In the genomic region with DNA sequence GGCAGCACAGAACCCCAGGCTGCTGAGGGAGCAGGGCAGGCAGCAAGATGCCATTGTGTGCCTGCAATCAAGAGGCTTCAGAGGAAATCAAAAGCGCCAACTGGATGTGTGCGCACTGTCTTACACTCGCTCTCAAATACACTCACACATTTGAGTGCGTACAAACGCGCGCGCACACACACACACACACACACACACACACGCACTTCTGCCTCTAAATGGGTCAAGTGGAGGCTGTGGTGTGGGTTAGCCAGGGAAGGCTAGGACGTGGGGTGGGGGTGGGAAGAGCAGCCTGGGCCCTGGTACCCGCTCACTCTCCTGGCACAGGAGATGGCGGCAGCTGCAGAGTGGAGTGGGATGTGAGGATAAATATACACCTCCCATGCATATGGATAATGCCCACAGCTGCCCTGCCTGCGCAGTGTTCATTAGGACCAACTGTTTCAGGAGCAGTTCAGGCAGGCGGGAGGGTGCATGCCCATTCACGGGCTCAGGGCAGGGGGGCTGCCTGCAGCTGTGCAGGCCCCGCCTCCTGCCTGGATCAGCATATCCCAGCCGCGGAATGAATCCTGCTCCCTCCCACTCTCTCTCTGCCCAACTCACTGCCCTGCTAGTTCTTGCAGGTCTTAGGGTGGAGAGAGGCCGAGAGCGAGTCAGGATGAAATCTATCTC, we compare ENCODE assay signal across 8 mouse cellular contexts. TPM values are rescaled to one million over a fixed set of nuclear protein-coding genes. Genes with fewer than 3 reads are reported as not detected.
DNase-seq lines count a peak whose midpoint lies in the region; ATAC-seq and TF ChIP-seq lines count a peak whose summit lies in the region.

No protein-coding gene starts in this region.

- dilution Hi-C loops in CH12.LX (cut with MboI; ENCODE audit: extremely low pct_ligation_motif_present, extremely low pct_unique_long_range_greater_than_20kb, low sequenced_read_pairs) = no loop called here

- H3K4me1 ChIP-seq in CH12.LX (ENCODE audit: control insufficient read depth in 1 of 2, insufficient read depth in 2 of 2) = peaks cover 35 to 97% of the 10 kb centered on the region in 2 experiments
- H3K4me1 ChIP-seq in forebrain, embryonic 10.5 days = peaks cover 84% of the 10 kb centered on the region
- peaks cover 91% of the 10 kb centered on the region for H3K4me1 ChIP-seq in hindbrain, embryonic 10.5 days (replicated peaks)
- H3K4me1 ChIP-seq in stomach, embryonic 15.5 days = peaks cover 39% of the 10 kb centered on the region

- no peaks in the 10 kb centered on the region for H3K79me2 ChIP-seq in CH12.LX (replicated peaks; ENCODE audit: control insufficient read depth, extremely low read depth, insufficient read depth, poor library complexity, severe bottlenecking)

- peak overlapping the region in 2 of 3 experiments; percentile 26 to 46 for H3K4me3 ChIP-seq in CH12.LX (replicated peaks in 1 of 3; ENCODE audit: low read depth in 2 of 3, low read length in 2 of 3, poor library complexity in 1 of 3)
- H3K4me3 ChIP-seq in forebrain, embryonic 10.5 days = peak overlapping the region; percentile 47
- peak overlapping the region; percentile 47 for H3K4me3 ChIP-seq in hindbrain, embryonic 10.5 days
- peak overlapping the region; percentile 15 for H3K4me3 ChIP-seq in stomach, embryonic 15.5 days (replicated peaks)

- no peak for TF ChIP-seq EP300 in CH12.LX (IDR thresholded peaks at IDR 0.05; ENCODE audit: low read length)

- ATAC-seq in stomach, embryonic 15.5 days (ENCODE audit: insufficient read depth, low FRiP score, low read depth) = peak; percentile 79

- no peaks in the 10 kb centered on the region for H3K36me3 ChIP-seq in CH12.LX (replicated peaks in 1 of 2; ENCODE audit: control insufficient read depth in 1 of 2, insufficient read depth in 1 of 2, low read length in 1 of 2)
- H3K36me3 ChIP-seq in forebrain, embryonic 10.5 days (replicated peaks) = no peaks in the 10 kb centered on the region
- H3K36me3 ChIP-seq in hindbrain, embryonic 10.5 days = no peaks in the 10 kb centered on the region
- H3K36me3 ChIP-seq in stomach, embryonic 15.5 days = no peaks in the 10 kb centered on the region

- TF ChIP-seq CTCF in CH12.LX (conservative IDR thresholded peaks at IDR 0.05 in 1 of 2, IDR thresholded peaks at IDR 0.05 in 1 of 2; ENCODE audit: low read depth in 2 of 2, low read length in 2 of 2) = no peak

- peak overlapping the region; percentile 86 for H3K27ac ChIP-seq in CH12.LX (ENCODE audit: insufficient read depth, low read depth)
- peak overlapping the region; percentile 87 for H3K27ac ChIP-seq in forebrain, embryonic 10.5 days
- peak overlapping the region; percentile 88 for H3K27ac ChIP-seq in hindbrain, embryonic 10.5 days
- H3K27ac ChIP-seq in stomach, embryonic 15.5 days = peak overlapping the region; percentile 79

- peak overlapping the region; percentile 32 for H3K9ac ChIP-seq in CH12.LX (ENCODE audit: insufficient read depth, low read depth)
- H3K9ac ChIP-seq in stomach, embryonic 15.5 days = no peak overlapping the region

- H3K27me3 ChIP-seq in CH12.LX (replicated peaks) = no peaks in the 10 kb centered on the region
- peaks cover 6% of the 10 kb centered on the region; the same call in 1 of the 2 replicates for H3K27me3 ChIP-seq in forebrain, embryonic 10.5 days (ENCODE audit: poor library complexity, severe bottlenecking)
- no peaks in the 10 kb centered on the region for H3K27me3 ChIP-seq in hindbrain, embryonic 10.5 days (ENCODE audit: insufficient read depth, poor library complexity, severe bottlenecking)
- no peaks in the 10 kb centered on the region for H3K27me3 ChIP-seq in stomach, embryonic 15.5 days (replicated peaks)

- H3K9me3 ChIP-seq in CH12.LX (replicated peaks; ENCODE audit: low read length) = no peaks in the 10 kb centered on the region
- H3K9me3 ChIP-seq in forebrain, embryonic 10.5 days = no peaks in the 10 kb centered on the region
- H3K9me3 ChIP-seq in hindbrain, embryonic 10.5 days = no peaks in the 10 kb centered on the region
- no peaks in the 10 kb centered on the region for H3K9me3 ChIP-seq in stomach, embryonic 15.5 days

- peak overlapping the region; percentile 71 for H3K4me2 ChIP-seq in CH12.LX (ENCODE audit: insufficient read depth, low read depth, poor library complexity, severe bottlenecking)
- H3K4me2 ChIP-seq in stomach, embryonic 15.5 days = peak overlapping the region; percentile 52

- DNase-seq in CH12.LX (ENCODE audit: extremely low read depth) = no peak
- peak; percentile 74 for DNase-seq in adrenal gland, postnatal 10 days
- DNase-seq in forebrain, embryonic 10.5 days (ENCODE audit: extremely low spot score, low spot score) = peak; percentile 72
- peak; percentile 82 for DNase-seq in hindbrain, embryonic 10.5 days (ENCODE audit: low spot score)
- peak; percentile 74 for DNase-seq in left cerebral cortex, adult 11 months (ENCODE audit: low spot score)
- peak; percentile 72 to 87 for DNase-seq in lung, postnatal 4 days
- no peak for DNase-seq in spleen, postnatal 36 days (ENCODE audit: low spot score in 2 of 2)

- WGBS in forebrain, embryonic 10.5 days = 4% methylated on average over 20 of the region's 20 CpGs
- WGBS in hindbrain, embryonic 10.5 days = 3% methylated on average over 20 of the region's 20 CpGs
- WGBS in stomach, embryonic 15.5 days = 11% methylated on average over 20 of the region's 20 CpGs

- in situ Hi-C loops in CH12.LX (cut with MboI; ENCODE audit: low pct_ligation_motif_present, low pct_unique_long_range_greater_than_20kb, low sequenced_read_pairs) = no loop called here

- TF ChIP-seq RAD21 in CH12.LX (IDR thresholded peaks at IDR 0.05; ENCODE audit: low read depth, low read length) = no peak

- no peak for TF ChIP-seq POLR2A in CH12.LX (IDR thresholded peaks at IDR 0.05; ENCODE audit: low read depth, low read length)

TF ChIP-seq in CH12.LX, 34 proteins besides CTCF, POLR2A, EP300 and RAD21:
- no peak for TF ChIP-seq MYC (IDR thresholded peaks at IDR 0.05; ENCODE audit: low read depth, low read length)
- no peak for TF ChIP-seq MAZ (IDR thresholded peaks at IDR 0.05; ENCODE audit: low read depth, low read length)
- no peak for TF ChIP-seq HCFC1 (IDR thresholded peaks at IDR 0.05; ENCODE audit: low read depth, low read length)
- no peak for TF ChIP-seq ZC3H11A (IDR thresholded peaks at IDR 0.05; ENCODE audit: low read depth, low read length)
- TF ChIP-seq SMC3 (IDR thresholded peaks at IDR 0.05; ENCODE audit: low read depth, low read length) = no peak
- no peak for TF ChIP-seq USF1 (IDR thresholded peaks at IDR 0.05; ENCODE audit: low read depth, low read length)
- TF ChIP-seq ELF1 (IDR thresholded peaks at IDR 0.05; ENCODE audit: low read depth, low read length) = no peak
- TF ChIP-seq NRF1 (IDR thresholded peaks at IDR 0.05; ENCODE audit: low read depth, low read length) = 0 out of 2 replicates have a peak, but pooled peaks have one; percentile 26
- TF ChIP-seq MAFK (IDR thresholded peaks at IDR 0.05; ENCODE audit: insufficient replicate concordance, low read length) = no peak
- TF ChIP-seq TCF12 (IDR thresholded peaks at IDR 0.05; ENCODE audit: low read depth, low read length) = peak; percentile 69; the same call in 1 of the 2 replicates
- TF ChIP-seq POLR2AphosphoS2 (IDR thresholded peaks at IDR 0.05; ENCODE audit: low read depth, low read length) = no peak
- TF ChIP-seq ETS1 (conservative IDR thresholded peaks at IDR 0.05; ENCODE audit: low read depth, low read length) = no peak
- 0 out of 2 replicates have a peak, but pooled peaks have one; percentile 7 for TF ChIP-seq BHLHE40 (IDR thresholded peaks at IDR 0.05; ENCODE audit: low read depth, low read length)
TF ChIP-seq in CH12.LX: peak in this region for 3.

RNA-seq across cellular contexts. Expression of gene Trim8, which starts 22.1 kb away (rescaled TPM):
- total RNA-seq in CH12.LX (2012; rRNA removed) (11.0 and 12.0 TPM in 2 replicates), CH12.LX (2014; rRNA removed) (3.7 and 4.4 TPM in 2 replicates)
- polyA plus RNA-seq in CH12.LX (2012; ENCODE audit: insufficient read length, low read depth) = 23.3 and 24.9 TPM in 2 replicates
- 10 to 100 TPM; 37.9 to 41.6 TPM for total RNA-seq in adrenal gland, postnatal 10 days (2021)
- 16.6 and 19.3 TPM in 2 replicates for polyA plus RNA-seq in forebrain, embryonic 10.5 days (2016; fragmentation: Nextera tagmentation; extraction: Ambion mirVana)
- polyA plus RNA-seq in hindbrain, embryonic 10.5 days (2016; fragmentation: Nextera tagmentation; extraction: Ambion mirVana) = 26.5 and 30.0 TPM in 2 replicates
- polyA plus RNA-seq in stomach, embryonic 15.5 days (2015; fragmentation: Nextera tagmentation; extraction: Ambion mirVana) = 20.4 and 20.9 TPM in 2 replicates

RNA-seq across cellular contexts. Expression of gene Arl3, which starts 49.4 kb away (rescaled TPM):
- 38.4 and 46.5 TPM in 2 replicates for total RNA-seq in CH12.LX (2012; rRNA removed)
- total RNA-seq in CH12.LX (2014; rRNA removed) = 23.7 and 24.1 TPM in 2 replicates
- polyA plus RNA-seq in CH12.LX (2012; ENCODE audit: insufficient read length, low read depth) = 40.4 and 45.3 TPM in 2 replicates
- 10 to 100 TPM; 41.7 to 43.0 TPM for total RNA-seq in adrenal gland, postnatal 10 days (2021)
- polyA plus RNA-seq in forebrain, embryonic 10.5 days (2016; fragmentation: Nextera tagmentation; extraction: Ambion mirVana) = 196 and 201 TPM in 2 replicates
- 203 and 209 TPM in 2 replicates for polyA plus RNA-seq in hindbrain, embryonic 10.5 days (2016; fragmentation: Nextera tagmentation; extraction: Ambion mirVana)
- 98.2 and 103 TPM in 2 replicates for polyA plus RNA-seq in stomach, embryonic 15.5 days (2015; fragmentation: Nextera tagmentation; extraction: Ambion mirVana)

RNA-seq across cellular contexts. Expression of gene Sfxn2, which starts 49.5 kb away (rescaled TPM):
- total RNA-seq in CH12.LX (2012; rRNA removed) (8.5 and 9.4 TPM in 2 replicates), CH12.LX (2014; rRNA removed) (5.9 and 6.8 TPM in 2 replicates)
- 11.1 and 11.8 TPM in 2 replicates for polyA plus RNA-seq in CH12.LX (2012; ENCODE audit: insufficient read length, low read depth)
- total RNA-seq in adrenal gland, postnatal 10 days (2021) = 10 to 100 TPM; 11.2 to 16.4 TPM
- polyA plus RNA-seq in forebrain, embryonic 10.5 days (2016; fragmentation: Nextera tagmentation; extraction: Ambion mirVana) = 16.6 and 17.9 TPM in 2 replicates
- polyA plus RNA-seq in hindbrain, embryonic 10.5 days (2016; fragmentation: Nextera tagmentation; extraction: Ambion mirVana) = 12.9 and 17.9 TPM in 2 replicates
- polyA plus RNA-seq in stomach, embryonic 15.5 days (2015; fragmentation: Nextera tagmentation; extraction: Ambion mirVana) = 21.9 and 23.8 TPM in 2 replicates

Comparison
In these comparisons a context has a peak if more than half of its experiments do, and no peak if none do; other contexts are left out.
1. DNase-seq: peak in adrenal gland, postnatal 10 days (single experiment), forebrain, embryonic 10.5 days (single experiment), hindbrain, embryonic 10.5 days (single experiment), left cerebral cortex, adult 11 months (single experiment) and lung, postnatal 4 days (2 of 2); none in CH12.LX (single experiment) and spleen, postnatal 36 days (0 of 2).
2. Peak in every context shown above with its lines, with median percentiles within 50 percentile points of each other: H3K27ac ChIP-seq and H3K4me3 ChIP-seq.